Mouse (Mus musculus) neutrophil, adult 5-6 weeks (primary cell): ENCODE results near the gene Aimp2. TPM values are rescaled to one million over a fixed set of nuclear protein-coding genes. Genes with fewer than 3 reads are reported as not detected.

ENCODE experiments used
- ATAC-seq: fragments of 151-379, 151-347 bp; 2 replicates; pipeline ENCODE4 v1.8.0; 2017; ENCODE audit warnings: mild to moderate bottlenecking, moderate TSS enrichment; ENCODE audit not compliant: insufficient number of reproducible peaks, poor library complexity, low FRiP score, severe bottlenecking; ENCODE audit errors: extremely low read depth
- total RNA-seq: library from RNA; stranded (forward); fragments of 200-1000 nt; gene quantifications from 2 replicates; pipeline ENCODE4 v1.2.3, GENCODE M21; 2017

Gene Aimp2
- 14.5 and 15.0 TPM in 2 replicates for total RNA-seq

DNA sequence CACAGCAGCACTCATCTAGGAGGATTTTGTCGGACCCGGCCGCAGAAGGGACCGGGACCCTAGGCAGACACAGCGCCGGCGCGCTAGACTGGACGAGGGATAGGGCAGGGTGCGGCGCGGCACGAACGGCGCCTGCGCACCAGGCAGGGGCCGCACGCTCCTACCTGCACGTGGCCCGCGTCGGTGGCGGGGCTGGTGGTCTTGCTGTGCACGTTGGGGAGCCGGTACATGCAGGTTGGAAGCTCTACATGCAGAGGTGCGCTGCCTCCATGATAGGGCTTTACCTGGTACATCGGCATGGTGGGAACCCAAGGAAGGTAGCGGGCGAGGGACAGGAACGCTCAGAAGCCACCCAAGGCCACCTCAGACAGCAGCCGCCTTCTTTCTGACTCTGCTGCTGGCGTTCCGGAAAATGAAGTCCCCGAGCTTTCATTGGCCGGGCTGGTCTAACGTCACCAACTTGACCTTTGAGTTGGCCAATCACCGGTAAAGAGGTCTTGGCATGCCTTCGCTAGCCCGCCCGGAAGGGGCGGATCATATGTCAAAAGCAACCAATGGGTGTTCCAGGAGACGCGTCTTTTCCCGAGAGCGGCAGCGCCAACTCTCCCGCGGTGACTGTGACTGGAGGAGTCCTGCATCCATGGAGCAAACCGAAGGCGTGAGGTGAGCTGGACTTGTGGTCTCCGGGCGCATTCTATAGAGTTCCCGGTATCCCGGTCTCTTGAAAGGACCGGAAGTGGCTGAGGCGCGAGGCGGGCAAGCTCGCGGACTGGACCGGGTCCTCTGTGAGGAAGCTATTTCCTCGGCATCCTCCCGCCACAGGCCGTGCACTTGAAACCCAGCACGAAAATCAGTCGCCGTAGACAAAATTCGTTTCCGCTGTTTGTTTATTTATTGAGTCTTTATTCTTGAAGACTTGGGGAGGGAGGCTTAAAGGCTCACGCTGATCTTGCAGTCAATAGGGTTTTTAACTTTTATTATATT lies at the start of gene Aimp2, which contains the start of gene Pms2:
Gene Aimp2, minus strand, starts transcription at position 431 of the 984 bp plus-strand sequence.
Gene Pms2, plus strand, starts transcription at position 548 of the 984 bp plus-strand sequence.
- ATAC-seq: peak; percentile 99

DNA sequence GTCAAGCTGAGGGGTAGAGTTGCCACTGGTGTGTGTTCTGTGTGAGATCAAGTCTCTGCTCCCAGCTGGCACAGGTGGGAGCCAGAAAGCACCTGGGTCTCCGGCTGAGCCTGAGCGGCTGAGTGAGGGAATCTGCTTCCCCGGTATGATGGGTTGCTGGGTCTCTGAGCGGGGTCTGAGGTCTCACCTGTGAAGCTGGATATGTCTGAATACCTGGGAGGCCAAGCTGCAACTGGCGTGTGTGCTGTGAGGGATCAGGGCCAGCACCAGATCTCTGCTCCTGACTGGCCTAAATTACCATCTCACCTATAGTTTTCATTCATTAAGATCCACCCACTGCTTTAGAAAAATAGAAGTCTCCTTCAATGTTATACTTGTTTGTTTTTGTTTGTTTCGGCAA lies 47.5 kb upstream of the Aimp2 start:
- no peak for ATAC-seq

DNA sequence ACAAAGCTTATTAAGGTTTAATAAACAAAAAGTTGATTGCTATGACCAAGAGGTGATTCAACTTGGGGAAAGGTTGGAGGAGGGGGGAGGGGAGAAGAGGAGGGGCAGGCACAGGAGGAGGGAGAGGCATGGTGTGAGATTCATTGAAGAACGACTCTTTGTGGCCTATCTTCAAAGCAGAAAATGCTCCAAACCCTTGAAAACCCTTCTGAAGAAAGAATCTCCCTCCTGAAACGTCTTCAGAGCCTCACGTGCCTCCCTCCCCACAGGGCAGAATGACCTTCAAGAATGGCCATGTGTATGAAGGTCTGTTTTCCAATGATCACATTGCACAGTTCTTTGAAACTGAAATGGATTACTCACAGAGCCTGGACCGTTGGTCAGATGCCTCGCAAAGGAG lies 40.4 kb upstream of the Aimp2 start:
- no peak for ATAC-seq

DNA sequence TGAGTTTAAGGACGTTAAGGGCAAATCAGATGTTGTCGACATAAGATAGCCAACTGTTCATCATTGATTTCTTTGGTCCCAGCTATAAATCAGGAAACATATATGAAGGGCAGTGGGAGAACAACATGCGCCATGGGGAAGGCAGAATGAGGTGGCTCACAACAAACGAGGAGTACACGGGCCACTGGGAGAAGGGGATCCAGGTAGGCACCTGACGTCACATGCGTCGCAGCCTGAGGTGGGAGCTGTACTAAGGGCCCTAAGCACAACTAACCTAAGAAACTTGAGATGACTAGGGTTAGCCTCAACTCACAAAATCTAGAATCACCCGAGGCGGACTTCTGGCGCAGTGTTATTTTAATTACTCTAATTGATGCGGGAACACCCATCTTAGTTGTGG lies 38.7 kb upstream of the Aimp2 start:
- no peak for ATAC-seq

DNA sequence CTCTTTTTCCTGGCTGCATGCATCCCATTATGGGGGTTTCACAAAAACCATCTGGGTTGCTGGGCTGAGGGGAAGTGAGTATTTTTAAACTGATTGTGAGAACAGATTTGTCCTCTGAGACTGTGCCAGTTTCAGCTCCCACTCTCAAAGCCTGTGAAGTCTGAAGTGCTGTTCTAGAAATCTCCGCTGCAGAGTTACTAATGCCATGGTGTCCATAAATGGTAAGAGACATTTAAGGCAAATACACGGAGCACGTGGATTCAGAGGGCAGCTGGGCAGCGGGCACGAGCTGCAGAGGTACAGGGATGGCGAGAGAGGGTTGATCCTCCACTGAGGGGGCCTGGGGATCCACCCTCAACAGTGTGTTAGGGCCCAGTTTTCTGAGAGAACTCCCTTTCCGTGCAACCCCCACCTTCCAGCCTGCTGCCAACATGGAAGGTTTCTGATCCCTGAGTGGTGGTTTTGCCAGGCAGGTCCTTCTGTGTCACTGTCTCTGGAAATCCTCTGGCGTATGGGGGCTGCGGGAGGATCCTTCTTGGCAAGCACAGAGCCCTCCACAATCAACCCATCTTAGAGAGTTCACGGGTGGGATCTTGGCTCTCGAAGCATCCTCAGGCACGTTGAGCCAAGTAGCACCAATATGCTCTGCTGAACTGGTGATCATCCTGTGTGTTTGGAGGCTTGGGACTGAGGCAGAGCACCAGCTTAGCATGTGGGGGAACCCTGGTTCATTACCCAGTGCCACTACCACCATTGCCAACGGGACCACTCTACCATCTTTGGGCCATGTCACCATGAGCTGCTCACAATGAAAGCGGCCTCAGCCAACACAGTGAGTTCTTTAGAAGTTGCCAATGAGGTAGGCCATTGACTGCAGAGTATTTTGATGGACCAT lies 33.8 kb upstream of the Aimp2 start:
- ATAC-seq: no peak

DNA sequence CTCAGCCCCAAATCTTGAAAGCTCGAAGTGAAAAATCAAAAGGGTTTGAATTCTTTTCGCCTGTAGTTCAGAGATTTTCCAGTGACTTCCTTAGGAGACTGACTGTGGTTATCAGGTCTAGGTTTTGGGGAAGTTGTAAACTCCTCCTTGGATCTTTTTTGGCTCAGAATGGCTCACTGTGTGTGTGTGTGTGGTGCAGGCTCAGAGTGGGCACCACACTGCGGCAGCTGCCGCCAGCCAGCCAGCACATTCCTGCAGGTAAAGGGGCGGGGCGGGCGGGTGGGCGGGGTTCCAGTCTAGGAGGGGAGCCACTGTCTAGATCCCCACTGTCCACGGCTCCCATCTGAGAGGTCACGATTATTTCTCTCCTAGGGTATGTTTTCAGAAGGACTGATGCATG lies 31.9 kb upstream of the Aimp2 start:
- no peak for ATAC-seq

DNA sequence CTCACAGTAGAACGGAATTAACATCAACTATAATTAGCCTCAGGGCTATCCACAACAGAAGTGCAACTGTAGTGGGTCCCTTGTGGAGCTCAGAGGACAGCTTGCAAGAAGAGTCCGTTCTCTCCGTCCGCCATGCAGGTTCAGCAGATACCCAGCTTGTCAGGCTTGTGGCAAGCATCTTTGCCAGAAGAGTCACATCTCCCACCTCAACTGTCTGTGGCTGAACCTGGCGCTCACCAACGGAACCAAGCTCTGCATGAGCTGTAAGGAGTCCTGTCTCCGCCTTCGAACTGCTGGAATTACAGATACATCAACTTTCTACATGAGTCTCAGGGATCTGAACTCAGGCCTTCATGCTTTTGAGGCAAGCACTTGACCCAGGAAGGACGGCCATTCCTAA lies 26.5 kb upstream of the Aimp2 start:
- no peak for ATAC-seq

DNA sequence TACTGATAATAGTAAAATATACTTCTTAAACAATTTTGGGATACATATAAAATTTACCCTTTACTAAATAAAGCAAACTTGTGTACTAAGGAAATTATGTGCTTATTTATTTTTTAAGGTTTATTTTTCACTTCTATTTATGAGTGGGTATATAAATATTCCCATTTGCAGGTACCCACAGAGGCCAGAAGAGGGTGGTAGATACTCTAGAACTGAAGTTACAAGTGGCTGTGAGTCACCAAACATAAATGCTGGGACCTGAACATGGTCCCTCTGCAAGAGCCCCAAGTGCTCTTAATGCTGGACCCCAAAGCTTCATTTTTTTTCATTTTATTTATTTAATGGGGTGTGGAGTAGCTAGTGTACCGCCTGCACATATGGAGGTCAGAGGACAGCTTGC lies 24.2 kb upstream of the Aimp2 start:
- ATAC-seq: no peak

DNA sequence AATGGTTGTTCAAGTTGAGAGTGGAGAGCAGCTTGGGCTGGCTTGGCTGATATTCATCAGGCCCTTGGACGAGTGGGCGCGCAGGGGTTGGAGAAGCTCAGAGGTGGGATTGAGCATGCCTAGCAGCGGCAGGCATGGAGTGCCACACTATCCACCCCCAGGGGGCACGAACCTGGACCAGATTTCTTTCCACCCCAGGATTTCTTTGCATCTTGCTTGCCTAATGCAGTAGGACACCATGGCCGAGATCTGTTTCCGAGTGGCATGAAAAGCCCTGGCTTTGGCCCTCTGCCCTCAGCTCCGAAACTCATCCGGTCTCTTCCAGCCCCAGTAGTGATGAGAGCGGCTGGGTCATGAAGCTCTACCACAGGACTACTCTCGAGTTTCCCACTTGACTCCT lies 23.8 kb upstream of the Aimp2 start:
- ATAC-seq: no peak

DNA sequence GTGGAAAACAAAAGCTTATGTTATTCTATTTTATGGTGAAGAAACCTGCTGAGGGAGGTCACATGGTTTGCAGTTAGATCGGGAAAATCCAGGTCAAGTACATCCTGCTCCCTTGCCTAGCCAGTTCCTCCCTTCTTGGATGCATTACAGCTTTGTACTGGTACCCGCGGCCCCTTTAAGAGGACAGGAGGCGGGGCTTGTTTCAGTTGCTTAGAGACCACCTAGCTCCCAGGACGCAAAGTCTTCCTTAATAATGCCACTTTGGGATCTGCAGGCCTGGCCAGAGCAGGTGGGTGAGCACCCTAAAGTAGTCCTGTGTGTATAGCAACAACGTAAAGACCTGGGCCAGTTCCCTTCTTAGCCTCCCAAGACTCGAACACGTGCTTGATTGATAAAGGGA lies 23.2 kb upstream of the Aimp2 start, which contains the start of gene Rsph10b:
Gene Rsph10b, plus strand, starts transcription at position 205 of the 400 bp plus-strand sequence.
- no peak for ATAC-seq

DNA sequence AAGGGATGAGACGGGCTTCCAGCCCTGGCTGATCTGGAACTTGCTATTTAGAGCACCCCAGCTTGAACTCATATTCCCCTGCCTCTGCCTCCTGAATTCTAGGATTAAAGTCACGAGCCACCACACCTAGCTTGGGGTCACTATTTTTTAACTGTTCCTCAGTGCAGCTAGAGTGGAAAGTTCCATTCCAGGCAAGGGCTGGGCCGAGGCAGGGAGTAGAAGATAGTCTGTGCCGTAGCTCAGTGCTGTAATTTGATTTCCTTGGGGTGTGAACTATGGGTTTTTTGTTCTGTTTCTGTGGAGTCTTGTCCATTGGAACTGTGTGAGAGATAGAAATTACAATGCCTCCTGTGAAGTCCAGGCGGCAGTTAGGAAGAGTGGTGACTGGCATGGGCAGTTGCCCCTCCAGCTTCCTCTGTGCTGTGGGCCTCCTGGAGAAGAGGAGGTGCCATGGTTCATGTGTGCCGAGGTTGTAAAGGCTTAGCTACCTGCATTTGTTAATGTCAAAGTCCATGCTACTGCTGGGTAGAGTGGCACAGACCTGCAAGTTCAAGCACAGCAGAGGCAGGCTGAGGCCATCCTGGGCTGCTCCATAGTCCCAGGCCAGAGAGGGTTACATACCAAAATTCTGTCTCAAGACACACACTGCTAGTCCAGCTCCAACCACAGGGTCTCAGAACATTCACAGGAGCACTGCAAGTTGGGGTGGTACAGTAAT lies 22.4 kb upstream of the Aimp2 start:
- no peak for ATAC-seq

DNA sequence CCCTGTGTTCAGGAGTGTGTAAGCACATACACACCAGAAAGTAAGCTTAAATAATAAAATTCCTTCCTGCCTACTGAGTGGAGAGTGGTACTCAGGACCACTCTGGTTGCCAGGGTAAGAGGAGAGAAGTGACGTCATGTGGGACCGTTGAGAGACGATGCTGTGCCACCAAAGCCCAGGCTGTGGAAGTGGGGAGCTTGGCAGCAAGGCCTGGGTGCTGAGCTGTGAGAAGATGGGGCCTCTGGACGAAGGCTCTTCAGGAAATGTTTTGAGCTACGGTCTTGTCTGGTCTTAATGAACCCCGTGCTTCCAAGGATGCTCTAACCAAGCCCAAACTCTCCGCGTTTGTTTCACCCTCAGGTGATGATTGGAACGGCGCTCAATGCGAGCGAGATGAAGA lies 21.0 kb upstream of the Aimp2 start:
- ATAC-seq: no peak

DNA sequence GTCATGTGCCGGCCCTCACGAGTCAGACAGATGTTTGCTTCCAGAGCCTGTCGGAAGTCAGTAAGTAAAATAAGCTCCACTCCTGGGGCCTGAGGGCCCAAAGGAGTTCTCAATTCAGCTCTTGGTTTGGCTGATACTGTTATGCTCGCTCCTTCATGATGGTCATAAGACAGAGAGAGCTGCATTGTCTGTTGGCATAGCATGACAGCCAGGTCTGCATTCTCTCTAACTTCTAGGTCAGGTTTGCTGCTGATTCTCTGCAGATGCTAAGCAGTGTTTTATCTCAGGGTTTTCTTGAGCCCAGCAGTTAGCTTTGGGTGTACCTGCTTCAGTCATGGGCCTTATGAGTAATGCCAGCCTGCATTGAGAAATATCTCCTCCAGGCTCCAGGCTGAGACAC lies 19.6 kb upstream of the Aimp2 start:
- ATAC-seq: no peak

DNA sequence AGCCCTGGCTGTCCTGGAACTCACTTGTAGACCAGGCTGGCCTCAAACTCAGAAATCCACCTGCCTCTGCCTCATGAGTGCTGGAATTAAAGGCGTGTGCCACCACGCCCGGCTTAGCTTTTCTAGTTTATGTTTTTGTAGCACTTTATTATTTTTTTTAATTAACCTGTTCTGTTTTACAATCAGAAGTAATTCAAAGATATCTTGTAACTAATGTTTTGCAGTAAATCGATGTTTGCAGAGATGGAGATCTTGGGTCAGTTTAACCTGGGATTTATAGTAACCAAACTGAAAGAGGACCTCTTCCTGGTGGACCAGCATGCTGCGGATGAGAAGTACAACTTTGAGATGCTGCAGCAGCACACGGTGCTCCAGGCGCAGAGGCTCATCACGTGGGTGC lies 18.2 kb upstream of the Aimp2 start, which contains the start of gene Gm42421:
Gene Gm42421, plus strand, starts transcription at position 301 of the 400 bp plus-strand sequence.
- no peak for ATAC-seq

DNA sequence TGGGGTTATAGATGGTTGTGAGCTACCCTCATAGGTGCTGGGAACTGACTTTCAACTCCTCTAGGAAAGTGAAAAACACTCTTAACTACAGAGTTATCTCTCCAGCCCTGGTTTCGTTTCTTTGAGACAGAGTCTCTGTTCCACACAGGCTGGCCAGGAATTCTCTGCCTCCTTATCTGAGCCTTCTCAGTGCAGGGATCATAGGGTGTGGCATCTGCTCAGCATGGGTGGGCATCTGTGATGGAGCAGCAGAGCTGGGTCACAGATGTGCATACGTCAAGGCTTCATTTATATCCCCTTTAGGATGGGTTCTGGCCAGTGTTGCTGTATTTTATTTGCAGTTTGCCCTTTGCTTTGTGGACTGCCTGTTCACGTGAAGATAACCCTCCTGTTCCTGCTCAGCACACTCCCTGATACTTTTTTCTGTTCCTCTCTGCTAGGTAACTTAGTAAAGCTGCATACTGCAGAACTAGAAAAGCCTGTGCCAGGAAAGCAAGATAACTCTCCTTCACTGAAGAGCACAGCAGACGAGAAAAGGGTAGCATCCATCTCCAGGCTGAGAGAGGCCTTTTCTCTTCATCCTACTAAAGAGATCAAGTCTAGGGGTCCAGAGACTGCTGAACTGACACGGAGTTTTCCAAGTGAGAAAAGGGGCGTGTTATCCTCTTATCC lies 15.3 kb upstream of the Aimp2 start:
- no peak for ATAC-seq

DNA sequence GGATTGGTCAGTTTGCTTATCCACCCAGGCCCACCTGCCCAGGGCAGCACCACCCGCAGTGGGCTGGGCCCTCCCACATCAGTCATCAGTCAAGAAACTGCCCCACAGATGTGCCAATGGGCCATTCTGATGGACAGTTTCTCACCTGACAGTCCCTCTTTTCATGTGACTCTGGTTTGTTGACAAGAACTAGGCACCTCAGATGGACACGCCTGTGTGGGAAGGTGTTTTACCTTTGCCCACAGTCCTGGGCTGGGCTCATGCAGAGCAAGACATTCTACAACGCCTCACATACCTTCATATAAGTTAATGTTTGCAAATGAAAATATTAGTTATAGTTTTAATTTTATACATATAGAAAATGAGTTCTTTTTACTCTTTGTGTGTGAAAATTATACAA lies 8.5 kb upstream of the Aimp2 start:
- no peak for ATAC-seq

DNA sequence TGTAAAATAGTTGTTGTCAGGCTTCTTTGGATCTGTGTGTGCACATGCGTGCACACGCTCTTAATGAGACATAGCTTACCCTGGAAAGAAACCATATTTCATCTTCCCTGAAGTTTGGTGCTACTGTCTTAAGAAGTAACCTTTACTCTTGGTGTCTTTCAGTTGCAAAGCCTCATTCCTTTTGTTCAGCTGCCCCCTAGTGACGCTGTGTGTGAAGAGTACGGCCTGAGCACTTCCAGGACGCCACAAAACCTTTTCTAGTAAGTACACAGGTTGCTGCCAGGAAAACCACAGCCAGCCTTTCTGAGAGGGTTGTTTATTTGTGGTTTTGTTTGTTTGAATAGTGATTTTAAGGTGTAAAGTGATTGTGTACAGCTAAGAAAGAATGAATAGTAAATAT lies 7.8 kb upstream of the Aimp2 start:
- peak; percentile 48; the same call in 1 of the 2 replicates for ATAC-seq

DNA sequence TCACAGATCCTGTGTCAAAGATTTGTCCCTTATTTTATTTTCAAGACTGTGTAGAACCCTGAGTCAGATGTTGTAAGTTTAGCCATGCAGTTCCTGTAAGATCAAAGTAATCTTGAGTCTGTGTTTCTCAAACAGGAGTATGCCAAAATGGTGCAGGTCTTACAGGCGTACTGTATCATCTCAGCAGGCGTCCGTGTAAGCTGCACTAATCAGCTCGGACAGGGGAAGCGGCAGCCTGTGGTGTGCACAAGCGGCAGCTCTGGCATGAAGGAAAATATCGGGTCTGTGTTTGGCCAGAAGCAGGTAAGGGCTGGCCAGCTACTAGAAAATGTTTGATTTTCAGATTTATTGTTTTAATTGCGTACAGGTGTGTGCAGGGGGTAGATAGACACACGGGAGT lies 6.6 kb upstream of the Aimp2 start:
- ATAC-seq: no peak
